In the genomic region with DNA sequence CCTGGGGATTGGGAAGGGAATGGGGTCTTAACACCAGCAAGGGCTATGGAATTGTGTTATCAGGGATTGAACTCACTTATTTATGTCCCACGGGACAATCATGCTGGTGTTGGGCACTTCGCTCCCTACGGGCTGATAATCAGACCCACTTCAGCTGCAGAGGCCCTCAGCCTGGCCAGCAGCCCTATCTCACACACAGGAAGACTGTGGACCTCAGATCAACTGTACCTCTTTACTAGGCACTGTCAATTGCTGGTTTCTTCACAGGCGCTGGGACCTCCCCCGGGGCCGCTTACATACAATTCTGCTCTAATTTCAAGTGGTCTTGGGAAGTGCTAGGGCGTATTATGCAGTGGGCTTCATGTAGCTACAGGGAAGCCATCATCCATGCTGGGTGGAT, we compare ENCODE assay signal across 32 mouse cellular contexts. TPM values are rescaled to one million over a fixed set of nuclear protein-coding genes. Genes with fewer than 3 reads are reported as not detected.
DNase-seq lines count a peak whose midpoint lies in the region; ATAC-seq and TF ChIP-seq lines count a peak whose summit lies in the region.
"Had no signal": no experiment of that assay in that cellular context is flagged by ENCODE, and none has a peak within 500 bp of the region (broad histone marks: within the 10 kb centered on the region; RNA-seq: fewer than 3 reads in every experiment).

No protein-coding gene starts in this region.

- peak; percentile 22 for ATAC-seq in liver, embryonic 14.5 days (ENCODE audit: insufficient read depth)
- ATAC-seq: hindbrain, embryonic 16.5 days; intestine, embryonic 15.5 days; lung, postnatal 0 days; midbrain, embryonic 15.5 days had no signal

- peak overlapping the region; percentile 5; the same call in 1 of the 2 replicates for H3K9ac ChIP-seq in MEL (ENCODE audit: control insufficient read depth, low read depth, low read length, poor library complexity, severe bottlenecking)
- H3K9ac ChIP-seq in liver, embryonic 14.5 days (replicated peaks) = peak overlapping the region; percentile 55
- H3K9ac ChIP-seq: embryonic facial prominence, embryonic 13.5 days; intestine, embryonic 15.5 days; limb, embryonic 15.5 days; midbrain, embryonic 15.5 days; neural tube, embryonic 12.5 days had no signal

- TF ChIP-seq EP300 in MEL (IDR thresholded peaks at IDR 0.05; ENCODE audit: low read depth in 1 of 2, low read length in 2 of 2) = peak; percentile 67 to 79
- TF ChIP-seq EP300 in liver, embryonic 14.5 days (IDR thresholded peaks at IDR 0.05; ENCODE audit: low read depth) = peak; percentile 68

- no peak for TF ChIP-seq CTCF in MEL (IDR thresholded peaks at IDR 0.05 in 2 of 3, conservative IDR thresholded peaks at IDR 0.05 in 1 of 3; ENCODE audit: control insufficient read depth in 1 of 3, insufficient read depth in 1 of 3, low read depth in 2 of 3, low read length in 3 of 3, poor library complexity in 1 of 3, severe bottlenecking in 1 of 3)
- no peak for TF ChIP-seq CTCF in liver, embryonic 14.5 days (IDR thresholded peaks at IDR 0.05; ENCODE audit: low read depth)

- H3K79me2 ChIP-seq in MEL (ENCODE audit: control insufficient read depth, insufficient read depth, low read length, poor library complexity) = peaks cover 28% of the 10 kb centered on the region

- no peak for DNase-seq in heart, embryonic 10.5 days (ENCODE audit: low spot score)
- DNase-seq in heart, adult 8-10 months (ENCODE audit: low spot score) = no peak
- peak; percentile 62 for DNase-seq in MEL (ENCODE audit: low read depth, low spot score)
- peak; percentile 54 to 60 (median 57) for DNase-seq in liver, embryonic 14.5 days (ENCODE audit: low read depth in 3 of 3, low spot score in 3 of 3)
- DNase-seq in adrenal gland, adult 18-20 months (ENCODE audit: low spot score in 2 of 2) = no peak
- DNase-seq in kidney, postnatal 10 days = no peak
- no peak for DNase-seq in layer of hippocampus, adult 9-11 months
- DNase-seq: adrenal gland, postnatal 36 days; cerebellum, adult 18-20 months; embryo, embryonic 11 days; gastrocnemius, postnatal 36 days; heart, adult 2 months; left cerebral cortex, postnatal 4 days; retina, postnatal 1 day; right cerebral cortex, postnatal 25 days; thymus, postnatal 14 days had no signal

- 59% methylated on average over 7 of the region's 7 CpGs for WGBS in heart, embryonic 10.5 days
- 18% methylated on average over 7 of the region's 7 CpGs for WGBS in liver, embryonic 14.5 days (ENCODE audit: insufficient replicate concordance)

- peak overlapping the region; percentile 99 for H3K4me2 ChIP-seq in liver, embryonic 14.5 days (ENCODE audit: low read depth)
- H3K4me2 ChIP-seq: embryonic facial prominence, embryonic 13.5 days; intestine, embryonic 15.5 days; limb, embryonic 15.5 days; midbrain, embryonic 15.5 days; neural tube, embryonic 12.5 days had no signal

- TF ChIP-seq POLR2A in MEL (IDR thresholded peaks at IDR 0.05; ENCODE audit: control insufficient read depth in 1 of 2, insufficient read depth in 1 of 2, low read depth in 1 of 2, low read length in 2 of 2, poor library complexity in 1 of 2) = no peak

- peaks cover 43% of the 10 kb centered on the region for H3K36me3 ChIP-seq in heart, embryonic 10.5 days
- H3K36me3 ChIP-seq in MEL (ENCODE audit: control insufficient read depth in 1 of 2, insufficient read depth in 2 of 2, low read length in 2 of 2) = peaks cover 3 to 14% of the 10 kb centered on the region in 2 experiments; a peak in 3 of 4 replicates
- H3K36me3 ChIP-seq in erythroblast, embryonic 14.5 days (ENCODE audit: control insufficient read depth) = peaks cover 73% of the 10 kb centered on the region
- H3K36me3 ChIP-seq in liver, embryonic 14.5 days (replicated peaks; ENCODE audit: control insufficient read depth, insufficient read depth, low read depth) = peaks cover 66% of the 10 kb centered on the region

- H3K4me3 ChIP-seq in heart, embryonic 10.5 days = no peak overlapping the region
- H3K4me3 ChIP-seq in MEL (ENCODE audit: control insufficient read depth in 1 of 2, insufficient read depth in 1 of 2, low read depth in 2 of 2, low read length in 2 of 2) = no peak overlapping the region
- peak overlapping the region; percentile 70 for H3K4me3 ChIP-seq in erythroblast, embryonic 14.5 days (replicated peaks)
- H3K4me3 ChIP-seq in liver, embryonic 14.5 days (ENCODE audit: insufficient read depth in 1 of 2, low read depth in 2 of 2, low read length in 2 of 2) = peak overlapping the region; percentile 13 to 30; a peak in 3 of 4 replicates
- H3K4me3 ChIP-seq: embryonic facial prominence, embryonic 13.5 days; heart, adult 2 months; intestine, embryonic 15.5 days; limb, embryonic 15.5 days; midbrain, embryonic 15.5 days; neural tube, embryonic 12.5 days had no signal

- no peaks in the 10 kb centered on the region for H3K9me3 ChIP-seq in heart, embryonic 10.5 days
- H3K9me3 ChIP-seq in MEL (replicated peaks; ENCODE audit: insufficient read depth, low read length) = no peaks in the 10 kb centered on the region
- no peaks in the 10 kb centered on the region for H3K9me3 ChIP-seq in erythroblast, embryonic 14.5 days (ENCODE audit: control insufficient read depth, low read length)
- no peaks in the 10 kb centered on the region for H3K9me3 ChIP-seq in liver, embryonic 14.5 days (ENCODE audit: control insufficient read depth, low read length)
- H3K9me3 ChIP-seq: embryonic facial prominence, embryonic 13.5 days; intestine, embryonic 15.5 days; limb, embryonic 15.5 days; midbrain, embryonic 15.5 days; neural tube, embryonic 12.5 days had no signal

- no peak for TF ChIP-seq RAD21 in MEL (IDR thresholded peaks at IDR 0.05; ENCODE audit: low read depth, low read length)

- peaks cover 42% of the 10 kb centered on the region for H3K27me3 ChIP-seq in heart, embryonic 10.5 days (ENCODE audit: insufficient read depth, poor library complexity, severe bottlenecking)
- H3K27me3 ChIP-seq in MEL (ENCODE audit: control insufficient read depth in 1 of 2, insufficient read depth in 2 of 2, low read length in 2 of 2) = no peaks in the 10 kb centered on the region
- H3K27me3 ChIP-seq in erythroblast, embryonic 14.5 days (ENCODE audit: control insufficient read depth) = peaks cover 23% of the 10 kb centered on the region
- H3K27me3 ChIP-seq in liver, embryonic 14.5 days (ENCODE audit: control insufficient read depth, insufficient read depth, low read length) = peaks cover 14% of the 10 kb centered on the region

- H3K27ac ChIP-seq in heart, embryonic 10.5 days = 0 out of 2 replicates have a peak overlapping the region, but pooled peaks have one; percentile 31
- peak overlapping the region; percentile 36; the same call in 1 of the 2 replicates for H3K27ac ChIP-seq in MEL (ENCODE audit: control insufficient read depth, low read depth, low read length)
- H3K27ac ChIP-seq in liver, embryonic 14.5 days = peak overlapping the region; percentile 98
- H3K27ac ChIP-seq: embryonic facial prominence, embryonic 13.5 days; heart, adult 2 months; intestine, embryonic 15.5 days; limb, embryonic 15.5 days; macrophage; midbrain, embryonic 15.5 days; neural tube, embryonic 12.5 days had no signal

- peaks cover 63% of the 10 kb centered on the region for H3K4me1 ChIP-seq in heart, embryonic 10.5 days
- peaks cover 8 to 20% of the 10 kb centered on the region in 2 experiments; a peak in 3 of 4 replicates for H3K4me1 ChIP-seq in MEL (ENCODE audit: control insufficient read depth in 1 of 2, insufficient read depth in 2 of 2, low read length in 2 of 2)
- H3K4me1 ChIP-seq in erythroblast, embryonic 14.5 days (ENCODE audit: control insufficient read depth) = peaks cover 96% of the 10 kb centered on the region
- H3K4me1 ChIP-seq in liver, embryonic 14.5 days (replicated peaks; ENCODE audit: control insufficient read depth in 2 of 2, insufficient read depth in 2 of 2, low read length in 1 of 2) = peaks cover 48 to 54% of the 10 kb centered on the region in 2 experiments

RNA-seq across cellular contexts. Expression of a gene that starts 6.0 kb away (rescaled TPM):
- polyA plus RNA-seq in heart, embryonic 10.5 days (2016; fragmentation: Nextera tagmentation; extraction: Ambion mirVana) = 2.3 and 2.7 TPM in 2 replicates
- total RNA-seq in heart, adult 8-10 months (2022) = 1 to 10 TPM in 1 of 4 experiments, under 1 TPM in 3; 0.57 to 1.3 (median 0.98) TPM
- total RNA-seq in MEL (2012; rRNA removed) = 77.5 and 127 TPM in 2 replicates
- polyA plus RNA-seq in MEL (2012; ENCODE audit: insufficient read depth in 1 of 2, insufficient read length in 2 of 2, low read depth in 1 of 2, low replicate concordance in 2 of 2, missing spikeins in 1 of 2) = 10 to 100 TPM in 1 of 2 experiments, not detected in 1; 53.5 TPM
- 13.6 and 14.3 TPM in 2 replicates for polyA plus RNA-seq in erythroblast, embryonic 14.5 days (2012)
- 23.0 and 24.1 TPM in 2 replicates for polyA plus RNA-seq in liver, embryonic 14.5 days (2012; rRNA removed)
- 26.8 and 32.2 TPM in 2 replicates for polyA plus RNA-seq in liver, embryonic 14.5 days (2014; fragmentation: Nextera tagmentation; extraction: Ambion mirVana)
- total RNA-seq in adrenal gland, adult 18-20 months (2021) = 1 to 10 TPM; 1.9 to 2.5 TPM

RNA-seq across cellular contexts. Expression of a gene that starts 42.7 kb away (rescaled TPM):
- polyA plus RNA-seq in heart, embryonic 10.5 days (2016; fragmentation: Nextera tagmentation; extraction: Ambion mirVana) = 120 and 142 TPM in 2 replicates
- total RNA-seq in heart, adult 8-10 months (2022) = 10 to 100 TPM; 24.5 to 29.9 (median 26.0) TPM
- total RNA-seq in MEL (2012; rRNA removed) = 142 and 155 TPM in 2 replicates
- 100 to 1,000 TPM in 1 of 2 experiments, not detected in 1; 112 TPM for polyA plus RNA-seq in MEL (2012; ENCODE audit: insufficient read depth in 1 of 2, insufficient read length in 2 of 2, low read depth in 1 of 2, low replicate concordance in 2 of 2, missing spikeins in 1 of 2)
- polyA plus RNA-seq in erythroblast, embryonic 14.5 days (2012) = 1.2 and 1.4 TPM in 2 replicates
- polyA plus RNA-seq in liver, embryonic 14.5 days (2012; rRNA removed) = 19.2 and 22.2 TPM in 2 replicates
- 38.4 and 40.4 TPM in 2 replicates for polyA plus RNA-seq in liver, embryonic 14.5 days (2014; fragmentation: Nextera tagmentation; extraction: Ambion mirVana)
- total RNA-seq in adrenal gland, adult 18-20 months (2021) = 100 to 1,000 TPM in 1 of 2 experiments, 10 to 100 TPM in 1; 67.7 to 102 TPM

RNA-seq across cellular contexts. Expression of a gene that starts 44.6 kb away (rescaled TPM):
- polyA plus RNA-seq in heart, embryonic 10.5 days (2016; fragmentation: Nextera tagmentation; extraction: Ambion mirVana) = 8.5 and 10.3 TPM in 2 replicates
- total RNA-seq in heart, adult 8-10 months (2022) = 10 to 100 TPM; 27.4 to 33.1 (median 29.8) TPM
- total RNA-seq in MEL (2012; rRNA removed) = 22.9 and 31.1 TPM in 2 replicates
- polyA plus RNA-seq in MEL (2012; ENCODE audit: insufficient read depth in 1 of 2, insufficient read length in 2 of 2, low read depth in 1 of 2, low replicate concordance in 2 of 2, missing spikeins in 1 of 2) = 10 to 100 TPM in 1 of 2 experiments, not detected in 1; 42.8 TPM
- polyA plus RNA-seq in erythroblast, embryonic 14.5 days (2012) = 71.6 and 80.5 TPM in 2 replicates
- 33.8 and 34.0 TPM in 2 replicates for polyA plus RNA-seq in liver, embryonic 14.5 days (2012; rRNA removed)
- polyA plus RNA-seq in liver, embryonic 14.5 days (2014; fragmentation: Nextera tagmentation; extraction: Ambion mirVana) = 25.9 and 32.3 TPM in 2 replicates
- 10 to 100 TPM; 27.6 to 29.0 TPM for total RNA-seq in adrenal gland, adult 18-20 months (2021)

RNA-seq across cellular contexts. Expression of a gene that starts 49.5 kb away (rescaled TPM):
- not detected in 2 replicates for polyA plus RNA-seq in heart, embryonic 10.5 days (2016; fragmentation: Nextera tagmentation; extraction: Ambion mirVana)
- total RNA-seq in heart, adult 8-10 months (2022) = not detected
- not detected in 2 replicates for total RNA-seq in MEL (2012; rRNA removed)
- not detected for polyA plus RNA-seq in MEL (2012; ENCODE audit: insufficient read depth in 1 of 2, insufficient read length in 2 of 2, low read depth in 1 of 2, low replicate concordance in 2 of 2, missing spikeins in 1 of 2)
- polyA plus RNA-seq in erythroblast, embryonic 14.5 days (2012) = not detected in 2 replicates
- polyA plus RNA-seq in liver, embryonic 14.5 days (2012; rRNA removed) = not detected in 2 replicates
- not detected in 2 replicates for polyA plus RNA-seq in liver, embryonic 14.5 days (2014; fragmentation: Nextera tagmentation; extraction: Ambion mirVana)
- total RNA-seq in adrenal gland, adult 18-20 months (2021) = not detected
- total RNA-seq: adrenal gland, postnatal 36 days; gastrocnemius, adult 18-20 months; gastrocnemius, postnatal 36 days; heart, adult 2 months; hematopoietic stem cell, adult 5-6 weeks had no signal
- polyA plus RNA-seq: embryonic facial prominence, embryonic 13.5 days; heart, adult 2 months; heart, postnatal 0 days; intestine, embryonic 15.5 days; kidney, embryonic 14.5 days; large intestine, adult 2 months; limb, embryonic 15.5 days; lung, postnatal 0 days; macrophage; neural tube, embryonic 12.5 days; spleen, adult 2 months; stomach, embryonic 14.5 days had no signal

Comparison
In these comparisons a context has a peak if more than half of its experiments do, and no peak if none do; other contexts are left out.
1. DNase-seq: peak in MEL (single experiment) and liver, embryonic 14.5 days (3 of 3); none in heart, embryonic 10.5 days (single experiment), heart, adult 8-10 months (single experiment), adrenal gland, adult 18-20 months (0 of 2), kidney, postnatal 10 days (single experiment) and layer of hippocampus, adult 9-11 months (single experiment).
2. H3K27ac ChIP-seq: peak in every context shown above with its lines; median percentile 98 in liver, embryonic 14.5 days; 36 in MEL; 31 in heart, embryonic 10.5 days.
3. H3K4me3 ChIP-seq: peak in erythroblast, embryonic 14.5 days (single experiment) and liver, embryonic 14.5 days (2 of 2); none in heart, embryonic 10.5 days (single experiment) and MEL (0 of 2).